Mouse (Mus musculus): ENCODE results near the gene P2ry10.

Gene P2ry10

GRCm38 (mm10) chrX:107088177-107088576, at the start of gene P2ry10:
P2ry10 (plus strand) TSS chrX:107088492.
- in situ Hi-C loops (cut with MboI, MseI), result loop anchor here (10.0 kb wide), 1 partner anchor 57 kb away; the partner anchor contains the start of gene P2ry10b

- in situ Hi-C loops (cut with MboI, MseI), result no loop called here
Measured at GRCm38 (mm10) chrX:107039146-107039545, 49.1 kb upstream of the P2ry10 start.

GRCm38 (mm10) chrX:107039635-107040034, 48.7 kb upstream of the P2ry10 start:
- in situ Hi-C loops (cut with MboI, MseI), result no loop called here

- in situ Hi-C loops (cut with MboI, MseI), result no loop called here
Measured at GRCm38 (mm10) chrX:107042367-107042766, 45.9 kb upstream of the P2ry10 start.

- in situ Hi-C loops (cut with MboI, MseI), result loop anchor here (10.0 kb wide), 1 partner anchor 61 kb away; the partner anchor contains the start of gene P2ry10b
Measured at GRCm38 (mm10) chrX:107083407-107083806, 4.9 kb upstream of the P2ry10 start.

GRCm38 (mm10) chrX:107084320-107084719, 4.0 kb upstream of the P2ry10 start:
- in situ Hi-C loops (cut with MboI, MseI), result loop anchor here (10.0 kb wide), 1 partner anchor 60 kb away; the partner anchor contains the start of gene P2ry10b

- in situ Hi-C loops (cut with MboI, MseI), result loop anchor here (10.0 kb wide), 1 partner anchor 56 kb away; the partner anchor contains the start of gene P2ry10b
Measured at GRCm38 (mm10) chrX:107089131-107089530, 839 bp downstream of the P2ry10 start.

- in situ Hi-C loops (cut with MboI, MseI), result loop anchor here (10.0 kb wide), 1 partner anchor 55 kb away; the partner anchor contains the start of gene P2ry10b
Measured at GRCm38 (mm10) chrX:107089930-107090329, 1.6 kb downstream of the P2ry10 start.

GRCm38 (mm10) chrX:107095633-107096032, 7.3 kb downstream of the P2ry10 start:
- in situ Hi-C loops (cut with MboI, MseI), result no loop called here

- in situ Hi-C loops (cut with MboI, MseI), result no loop called here
Measured at GRCm38 (mm10) chrX:107116333-107116732, 28.0 kb downstream of the P2ry10 start.

GRCm38 (mm10) chrX:107116987-107117386, 28.7 kb downstream of the P2ry10 start:
- in situ Hi-C loops (cut with MboI, MseI), result no loop called here

- in situ Hi-C loops (cut with MboI, MseI), result loop anchor here (10.0 kb wide), 1 partner anchor 58 kb away; the partner anchor contains the start of gene P2ry10
Measured at GRCm38 (mm10) chrX:107143184-107143583, 54.9 kb downstream of the P2ry10 start.

- in situ Hi-C loops (cut with MboI, MseI), result loop anchor here (10.0 kb wide), 1 partner anchor 59 kb away; the partner anchor contains the start of gene P2ry10
Measured at GRCm38 (mm10) chrX:107143930-107144329, 55.6 kb downstream of the P2ry10 start.

- in situ Hi-C loops (cut with MboI, MseI), result loop anchor here (10.0 kb wide), 1 partner anchor 64 kb away; the partner anchor contains the start of gene P2ry10
Measured at GRCm38 (mm10) chrX:107148681-107149080, 60.4 kb downstream of the P2ry10 start, which contains the start of gene P2ry10b. P2ry10b (plus strand) TSS chrX:107148927.

- in situ Hi-C loops (cut with MboI, MseI), result loop anchor here (10.0 kb wide), 1 partner anchor 65 kb away; the partner anchor contains the start of gene P2ry10
Measured at GRCm38 (mm10) chrX:107149391-107149993, 61.2 kb downstream of the P2ry10 start.

- in situ Hi-C loops (cut with MboI, MseI), result no loop called here
Measured at GRCm38 (mm10) chrX:107150027-107150426, 61.7 kb downstream of the P2ry10 start.

- in situ Hi-C loops (cut with MboI, MseI), result no loop called here
Measured at GRCm38 (mm10) chrX:107150752-107151515, 62.6 kb downstream of the P2ry10 start.

Data from T-helper 1 cell (primary cell).